Mouse (Mus musculus): ENCODE data around the gene Ntn5. TPM values are rescaled to one million over a fixed set of nuclear protein-coding genes. Genes with fewer than 3 reads are reported as not detected.
"Not testable (repeated sequence)": the region's sequence is repeated elsewhere in the genome, so short reads cannot be mapped to it uniquely, and the experiment has no call there.

Ntn5 gene
- polyA plus RNA-seq, 1 experiment from 2014 or later = 0.30 TPM

DNA sequence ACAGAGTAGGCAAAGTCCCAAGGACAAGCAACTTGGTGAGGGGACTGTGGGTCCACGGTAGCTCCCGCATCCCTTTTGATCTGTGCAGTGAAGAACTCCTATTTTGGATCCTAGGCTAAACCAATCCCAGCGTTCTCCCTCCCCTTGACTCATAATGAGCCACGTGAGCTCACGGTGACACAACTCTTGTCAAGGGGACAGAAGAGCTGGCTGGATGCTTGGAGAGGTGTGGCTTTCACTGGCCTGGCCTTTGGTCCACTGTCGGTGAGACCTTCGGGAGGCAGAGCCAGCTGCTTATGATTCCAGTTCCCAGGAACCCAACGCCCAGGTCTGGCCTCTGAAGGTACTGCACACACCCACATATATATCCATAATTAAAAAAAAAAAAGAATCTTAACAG lies 34.5 kb upstream of the Ntn5 start:
- H3K9me3 ChIP-seq (ENCODE audit: control insufficient read depth, low read length) = no peaks in the 10 kb centered on the region
- no peaks in the 10 kb centered on the region for H3K27me3 ChIP-seq (ENCODE audit: control insufficient read depth, insufficient read depth, low read length)
- H3K4me1 ChIP-seq (ENCODE audit: control insufficient read depth, insufficient read depth, low read length) = peaks cover 9% of the 10 kb centered on the region; the same call in 1 of the 2 replicates
- H3K4me3 ChIP-seq (replicated peaks; ENCODE audit: low read depth, low read length) = no peak overlapping the region
- H3K9ac ChIP-seq (replicated peaks; ENCODE audit: low read length) = no peak overlapping the region
- H3K36me3 ChIP-seq (ENCODE audit: control insufficient read depth, insufficient read depth, low read length) = no peaks in the 10 kb centered on the region
- DNase-seq = no peak
- no peak overlapping the region for H3K27ac ChIP-seq (replicated peaks; ENCODE audit: low read depth, low read length)
- H3K4me2 ChIP-seq (ENCODE audit: low read length) = no peak overlapping the region
- no peak for ATAC-seq (ENCODE audit: low FRiP score, low TSS enrichment)
- 86% methylated on average over 8 of the region's 8 CpGs for whole genome bisulfite sequencing

GRCm38 (mm10) chr7:45650484-45650883 lies 33.3 kb upstream of the Ntn5 start:
- 95% methylated on average over 19 of the region's 20 CpGs for WGBS
- ATAC-seq (ENCODE audit: low FRiP score, low TSS enrichment) = not testable (repeated sequence)

GRCm38 (mm10) chr7:45654424-45655047 lies 29.3 kb upstream of the Ntn5 start:
- ATAC-seq (ENCODE audit: low FRiP score, low TSS enrichment) = no peak
- WGBS = 29% methylated on average over 17 of the region's 17 CpGs
- peak; percentile 50 for DNase-seq
- no peaks in the 10 kb centered on the region for H3K36me3 ChIP-seq (ENCODE audit: control insufficient read depth, insufficient read depth, low read length)
- peak overlapping the region; percentile 32 for H3K4me2 ChIP-seq (ENCODE audit: low read length)
- H3K9me3 ChIP-seq (ENCODE audit: control insufficient read depth, low read length) = no peaks in the 10 kb centered on the region
- no peaks in the 10 kb centered on the region for H3K27me3 ChIP-seq (ENCODE audit: control insufficient read depth, insufficient read depth, low read length)
- no peaks in the 10 kb centered on the region for H3K4me1 ChIP-seq (ENCODE audit: control insufficient read depth, insufficient read depth, low read length)
- no peak overlapping the region for H3K27ac ChIP-seq (replicated peaks; ENCODE audit: low read depth, low read length)
- no peak overlapping the region; the same call in 1 of the 2 replicates for H3K9ac ChIP-seq (replicated peaks; ENCODE audit: low read length)
- H3K4me3 ChIP-seq (replicated peaks; ENCODE audit: low read depth, low read length) = no peak overlapping the region

More at GRCm38 (mm10) chr7:45650484-45650883, 33.3 kb upstream of the Ntn5 start:
- H3K9me3 ChIP-seq (ENCODE audit: control insufficient read depth, low read length); H3K4me2 ChIP-seq (ENCODE audit: low read length); H3K4me3 ChIP-seq (replicated peaks; ENCODE audit: low read depth, low read length); H3K27me3 ChIP-seq (ENCODE audit: control insufficient read depth, insufficient read depth, low read length); H3K36me3 ChIP-seq (ENCODE audit: control insufficient read depth, insufficient read depth, low read length); H3K4me1 ChIP-seq (ENCODE audit: control insufficient read depth, insufficient read depth, low read length); H3K9ac ChIP-seq (replicated peaks; ENCODE audit: low read length); H3K27ac ChIP-seq (replicated peaks; ENCODE audit: low read depth, low read length); DNase-seq: not testable (repeated sequence)

DNA sequence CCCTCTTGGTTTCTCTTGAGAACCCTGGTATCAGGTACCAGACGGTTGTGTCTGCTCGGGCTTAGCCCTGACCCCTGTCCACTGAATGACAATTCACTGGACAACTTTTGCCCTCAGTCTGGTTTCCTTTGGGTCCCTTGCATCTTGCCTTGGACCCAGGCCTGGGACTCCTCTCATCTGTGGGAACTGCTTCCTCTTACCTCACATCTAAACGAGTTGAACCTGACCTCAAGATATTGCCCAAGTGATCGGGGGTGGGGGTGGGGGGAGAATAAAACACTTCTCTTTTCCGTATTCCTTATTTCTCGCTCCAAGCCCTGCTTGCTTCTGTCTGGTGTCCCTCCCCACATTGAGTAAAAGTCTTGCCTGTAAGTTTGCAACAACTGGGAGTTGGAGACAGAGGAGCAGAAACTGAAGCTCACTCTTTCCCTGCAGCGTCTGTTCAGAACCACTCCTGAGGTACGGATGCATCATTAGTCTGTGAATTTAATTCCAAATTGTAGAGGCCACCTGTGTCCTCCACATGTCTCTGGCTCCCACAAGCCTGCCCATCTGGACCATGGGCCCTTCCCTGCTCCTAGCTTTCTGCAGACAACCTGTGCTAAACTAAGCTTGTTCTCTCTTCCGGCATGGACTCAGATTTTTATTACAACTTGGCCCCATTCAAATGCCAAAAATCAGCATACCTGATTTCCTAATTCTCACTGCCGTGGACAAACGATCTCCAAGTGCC lies 22.9 kb upstream of the Ntn5 start:
- DNase-seq (no peak), ATAC-seq (ENCODE audit: low FRiP score, low TSS enrichment) (no peak)
- Histone ChIP-seq H3K9me3 (ENCODE audit: control insufficient read depth, low read length) (no peaks in the 10 kb centered on the region), H3K4me3 (replicated peaks; ENCODE audit: low read depth, low read length) (no peak overlapping the region), H3K27ac (replicated peaks; ENCODE audit: low read depth, low read length) (no peak overlapping the region), H3K9ac (replicated peaks; ENCODE audit: low read length) (no peak overlapping the region), H3K4me2 (ENCODE audit: low read length) (no peak overlapping the region), H3K4me1 (ENCODE audit: control insufficient read depth, insufficient read depth, low read length) (no peaks in the 10 kb centered on the region), H3K36me3 (ENCODE audit: control insufficient read depth, insufficient read depth, low read length) (no peaks in the 10 kb centered on the region), H3K27me3 (ENCODE audit: control insufficient read depth, insufficient read depth, low read length) (no peaks in the 10 kb centered on the region)
- 83% methylated on average over 11 of the region's 11 CpGs for WGBS

- H3K27ac ChIP-seq (replicated peaks; ENCODE audit: low read depth, low read length); H3K9ac ChIP-seq (replicated peaks; ENCODE audit: low read length): not testable (repeated sequence)
- 93% methylated on average over 6 of the region's 6 CpGs for WGBS
Measured at GRCm38 (mm10) chr7:45661702-45662101, 22.1 kb upstream of the Ntn5 start.

GRCm38 (mm10) chr7:45665303-45666138 lies 18.3 kb upstream of the Ntn5 start:
- DNase-seq (no peak), ATAC-seq (ENCODE audit: low FRiP score, low TSS enrichment) (no peak)
- H3K4me2 ChIP-seq (ENCODE audit: low read length) = no peak overlapping the region
- no peaks in the 10 kb centered on the region for H3K36me3 ChIP-seq (ENCODE audit: control insufficient read depth, insufficient read depth, low read length)
- no peaks in the 10 kb centered on the region for H3K27me3 ChIP-seq (ENCODE audit: control insufficient read depth, insufficient read depth, low read length)
- WGBS = 60% methylated on average over 13 of the region's 13 CpGs
- H3K4me3 ChIP-seq (replicated peaks; ENCODE audit: low read depth, low read length) = no peak overlapping the region
- no peak overlapping the region for H3K9ac ChIP-seq (replicated peaks; ENCODE audit: low read length)
- no peaks in the 10 kb centered on the region for H3K4me1 ChIP-seq (ENCODE audit: control insufficient read depth, insufficient read depth, low read length)
- H3K9me3 ChIP-seq (ENCODE audit: control insufficient read depth, low read length) = no peaks in the 10 kb centered on the region
- H3K27ac ChIP-seq (replicated peaks; ENCODE audit: low read depth, low read length) = no peak overlapping the region

More at GRCm38 (mm10) chr7:45661702-45662101, 22.1 kb upstream of the Ntn5 start:
- not testable (repeated sequence) for H3K4me2 ChIP-seq (ENCODE audit: low read length); H3K36me3 ChIP-seq (ENCODE audit: control insufficient read depth, insufficient read depth, low read length); H3K4me3 ChIP-seq (replicated peaks; ENCODE audit: low read depth, low read length); H3K27me3 ChIP-seq (ENCODE audit: control insufficient read depth, insufficient read depth, low read length); H3K9me3 ChIP-seq (ENCODE audit: control insufficient read depth, low read length); DNase-seq; H3K4me1 ChIP-seq (ENCODE audit: control insufficient read depth, insufficient read depth, low read length); ATAC-seq (ENCODE audit: low FRiP score, low TSS enrichment)

GRCm38 (mm10) chr7:45666161-45666560 lies 17.7 kb upstream of the Ntn5 start, which contains the start of gene Fut2:
Gene Fut2, minus strand, starts transcription at chr7:45666394.
- Histone ChIP-seq H3K36me3 (ENCODE audit: control insufficient read depth, insufficient read depth, low read length) (no peaks in the 10 kb centered on the region), H3K4me3 (replicated peaks; ENCODE audit: low read depth, low read length) (no peak within 1 kb of the TSS), H3K9me3 (ENCODE audit: control insufficient read depth, low read length) (no peaks in the 10 kb centered on the region), H3K4me2 (ENCODE audit: low read length) (no peak within 1 kb of the TSS), H3K9ac (replicated peaks; ENCODE audit: low read length) (no peak within 1 kb of the TSS), H3K27me3 (ENCODE audit: control insufficient read depth, insufficient read depth, low read length) (no peaks in the 10 kb centered on the region), H3K4me1 (ENCODE audit: control insufficient read depth, insufficient read depth, low read length) (no peaks in the 10 kb centered on the region), H3K27ac (replicated peaks; ENCODE audit: low read depth, low read length) (no peak within 1 kb of the TSS)
- ATAC-seq (ENCODE audit: low FRiP score, low TSS enrichment) (no peak), DNase-seq (no peak)
- WGBS = 86% methylated on average over 7 of the region's 7 CpGs

GRCm38 (mm10) chr7:45667761-45668160 lies 16.1 kb upstream of the Ntn5 start:
- DNase-seq (peak; percentile 42), ATAC-seq (ENCODE audit: low FRiP score, low TSS enrichment) (no peak)
- WGBS = 67% methylated on average over 14 of the region's 14 CpGs
- Histone ChIP-seq H3K27ac (replicated peaks; ENCODE audit: low read depth, low read length) (no peak overlapping the region), H3K27me3 (ENCODE audit: control insufficient read depth, insufficient read depth, low read length) (no peaks in the 10 kb centered on the region), H3K9ac (replicated peaks; ENCODE audit: low read length) (no peak overlapping the region), H3K9me3 (ENCODE audit: control insufficient read depth, low read length) (no peaks in the 10 kb centered on the region), H3K4me2 (ENCODE audit: low read length) (no peak overlapping the region), H3K4me1 (ENCODE audit: control insufficient read depth, insufficient read depth, low read length) (no peaks in the 10 kb centered on the region), H3K4me3 (replicated peaks; ENCODE audit: low read depth, low read length) (no peak overlapping the region), H3K36me3 (ENCODE audit: control insufficient read depth, insufficient read depth, low read length) (no peaks in the 10 kb centered on the region)
